Mouse (Mus musculus): ENCODE data around the gene Als2cr12. TPM values are rescaled to one million over a fixed set of nuclear protein-coding genes. Genes with fewer than 3 reads are reported as not detected.
"Not testable (repeated sequence)": the region's sequence is repeated elsewhere in the genome, so short reads cannot be mapped to it uniquely, and the experiment has no call there.

Als2cr12 gene
- polyA plus RNA-seq (2014; fragmentation: Nextera tagmentation; extraction: Ambion mirVana) = not detected in 2 replicates

- not testable (repeated sequence) for H3K9me3 ChIP-seq (ENCODE audit: control insufficient read depth, low read length); H3K4me1 ChIP-seq (replicated peaks; ENCODE audit: control insufficient read depth, insufficient read depth, low read length); H3K9ac ChIP-seq; DNase-seq (ENCODE audit: low spot score); H3K36me3 ChIP-seq (replicated peaks; ENCODE audit: control insufficient read depth, insufficient read depth); H3K4me2 ChIP-seq (replicated peaks); H3K4me3 ChIP-seq (replicated peaks; ENCODE audit: low read length); H3K27ac ChIP-seq; ATAC-seq (ENCODE audit: low FRiP score); H3K27me3 ChIP-seq (ENCODE audit: control insufficient read depth, insufficient read depth, low read length)
- WGBS = 84% methylated on average over 4 of the region's 4 CpGs
These were observed at the start of gene Als2cr12 for GRCm38 (mm10) chr1:58695810-58696209. Gene Als2cr12, minus strand, starts transcription at chr1:58695989.

- WGBS = 93% methylated on average over 7 of the region's 7 CpGs
- H3K9ac ChIP-seq = no peak overlapping the region
- H3K36me3 ChIP-seq (replicated peaks; ENCODE audit: control insufficient read depth, insufficient read depth) = peaks cover 7% of the 10 kb centered on the region; the same call in 1 of the 2 replicates
- H3K4me1 ChIP-seq (replicated peaks; ENCODE audit: control insufficient read depth, insufficient read depth, low read length) = no peaks in the 10 kb centered on the region
- H3K27ac ChIP-seq = no peak overlapping the region
- no peaks in the 10 kb centered on the region for H3K9me3 ChIP-seq (ENCODE audit: control insufficient read depth, low read length)
- ATAC-seq (ENCODE audit: low FRiP score) = no peak
- peak; percentile 5 for DNase-seq (ENCODE audit: low spot score)
- no peaks in the 10 kb centered on the region for H3K27me3 ChIP-seq (ENCODE audit: control insufficient read depth, insufficient read depth, low read length)
- H3K4me3 ChIP-seq (replicated peaks; ENCODE audit: low read length) = no peak overlapping the region
- no peak overlapping the region for H3K4me2 ChIP-seq (replicated peaks)
These were observed 48.9 kb upstream of the Als2cr12 start for GRCm38 (mm10) chr1:58744645-58745044.

GRCm38 (mm10) chr1:58743252-58743651 is 47.5 kb upstream of the Als2cr12 start:
- no peak for ATAC-seq (ENCODE audit: low FRiP score)
- no peaks in the 10 kb centered on the region for H3K4me1 ChIP-seq (replicated peaks; ENCODE audit: control insufficient read depth, insufficient read depth, low read length)
- DNase-seq (ENCODE audit: low spot score) = no peak
- 94% methylated on average over 6 of the region's 6 CpGs for WGBS
- no peaks in the 10 kb centered on the region for H3K9me3 ChIP-seq (ENCODE audit: control insufficient read depth, low read length)
- no peak overlapping the region for H3K4me2 ChIP-seq (replicated peaks)
- no peaks in the 10 kb centered on the region for H3K27me3 ChIP-seq (ENCODE audit: control insufficient read depth, insufficient read depth, low read length)
- no peak overlapping the region for H3K4me3 ChIP-seq (replicated peaks; ENCODE audit: low read length)
- no peak overlapping the region for H3K27ac ChIP-seq
- H3K36me3 ChIP-seq (replicated peaks; ENCODE audit: control insufficient read depth, insufficient read depth) = peaks cover 7% of the 10 kb centered on the region; the same call in 1 of the 2 replicates
- no peak overlapping the region for H3K9ac ChIP-seq

- ATAC-seq (ENCODE audit: low FRiP score) = no peak
- Histone ChIP-seq H3K27me3 (ENCODE audit: control insufficient read depth, insufficient read depth, low read length) (no peaks in the 10 kb centered on the region), H3K4me3 (replicated peaks; ENCODE audit: low read length) (no peak overlapping the region), H3K27ac (no peak overlapping the region), H3K4me1 (replicated peaks; ENCODE audit: control insufficient read depth, insufficient read depth, low read length) (no peaks in the 10 kb centered on the region), H3K9ac (no peak overlapping the region), H3K36me3 (replicated peaks; ENCODE audit: control insufficient read depth, insufficient read depth) (peaks cover 7% of the 10 kb centered on the region; the same call in 1 of the 2 replicates), H3K9me3 (ENCODE audit: control insufficient read depth, low read length) (no peaks in the 10 kb centered on the region), H3K4me2 (replicated peaks) (no peak overlapping the region)
- WGBS = 90% methylated on average over 5 of the region's 5 CpGs
- DNase-seq (ENCODE audit: low spot score) = no peak
These were observed 46.8 kb upstream of the Als2cr12 start for GRCm38 (mm10) chr1:58742571-58743021.

DNA sequence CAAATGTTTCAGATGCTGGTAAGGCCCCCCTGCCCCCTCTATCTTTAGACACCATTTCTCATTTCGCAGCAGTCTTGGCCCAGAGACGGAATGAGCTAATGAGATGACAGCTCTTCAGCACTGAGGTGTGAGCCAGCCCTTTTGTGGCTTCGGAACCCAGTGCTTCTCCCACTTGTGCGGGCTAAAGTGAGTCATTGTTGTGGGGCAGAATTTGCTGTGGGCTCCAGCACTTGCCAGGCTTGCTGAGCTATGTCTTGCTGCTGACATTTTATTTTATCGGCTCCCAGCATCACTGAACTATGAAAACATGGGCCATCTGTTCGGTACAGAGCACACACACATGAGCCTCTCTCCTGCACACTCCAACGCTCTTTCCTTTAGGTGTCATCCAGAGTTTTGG is 43.7 kb upstream of the Als2cr12 start:
- Histone ChIP-seq H3K4me2 (replicated peaks) (no peak overlapping the region), H3K27me3 (ENCODE audit: control insufficient read depth, insufficient read depth, low read length) (no peaks in the 10 kb centered on the region), H3K4me1 (replicated peaks; ENCODE audit: control insufficient read depth, insufficient read depth, low read length) (no peaks in the 10 kb centered on the region), H3K9me3 (ENCODE audit: control insufficient read depth, low read length) (no peaks in the 10 kb centered on the region), H3K9ac (no peak overlapping the region), H3K27ac (no peak overlapping the region), H3K4me3 (replicated peaks; ENCODE audit: low read length) (no peak overlapping the region), H3K36me3 (replicated peaks; ENCODE audit: control insufficient read depth, insufficient read depth) (peaks cover 13% of the 10 kb centered on the region)
- WGBS = 94% methylated on average over 7 of the region's 7 CpGs
- DNase-seq (ENCODE audit: low spot score) (no peak), ATAC-seq (ENCODE audit: low FRiP score) (no peak)

- ATAC-seq (ENCODE audit: low FRiP score) = no peak
These were observed 41.2 kb upstream of the Als2cr12 start for GRCm38 (mm10) chr1:58736968-58737367.

DNA sequence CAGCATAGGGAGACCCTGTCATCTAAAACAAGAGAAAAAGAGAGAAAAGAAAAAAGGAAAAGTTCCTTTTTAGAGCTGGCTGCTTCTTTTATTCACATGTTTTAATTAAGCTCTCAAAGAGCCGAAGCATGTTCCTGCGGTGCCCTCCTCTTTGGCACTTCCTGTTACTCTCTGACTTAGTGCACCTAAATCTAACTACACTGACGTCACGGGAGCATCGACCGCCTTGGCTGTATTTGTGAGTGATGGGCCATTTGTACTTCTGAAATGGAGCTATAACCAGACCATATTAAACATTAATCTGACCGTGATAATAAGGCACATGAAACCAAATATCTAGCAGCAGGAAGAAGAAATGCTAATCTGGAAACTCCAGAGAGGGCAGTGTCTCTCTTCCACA is 40.2 kb upstream of the Als2cr12 start:
- Histone ChIP-seq H3K27me3 (ENCODE audit: control insufficient read depth, insufficient read depth, low read length) (no peaks in the 10 kb centered on the region), H3K4me3 (replicated peaks; ENCODE audit: low read length) (no peak overlapping the region), H3K9ac (no peak overlapping the region), H3K9me3 (ENCODE audit: control insufficient read depth, low read length) (no peaks in the 10 kb centered on the region), H3K27ac (no peak overlapping the region), H3K4me1 (replicated peaks; ENCODE audit: control insufficient read depth, insufficient read depth, low read length) (no peaks in the 10 kb centered on the region), H3K4me2 (replicated peaks) (no peak overlapping the region), H3K36me3 (replicated peaks; ENCODE audit: control insufficient read depth, insufficient read depth) (peaks cover 6% of the 10 kb centered on the region)
- DNase-seq (ENCODE audit: low spot score) = no peak
- ATAC-seq (ENCODE audit: low FRiP score) = no peak
- WGBS = 95% methylated on average over 7 of the region's 7 CpGs

More at GRCm38 (mm10) chr1:58736968-58737367, 41.2 kb upstream of the Als2cr12 start:
- no peak overlapping the region for H3K4me3 ChIP-seq (replicated peaks; ENCODE audit: low read length)
- H3K9me3 ChIP-seq (ENCODE audit: control insufficient read depth, low read length) = no peaks in the 10 kb centered on the region
- no peak overlapping the region for H3K27ac ChIP-seq
- no peaks in the 10 kb centered on the region for H3K27me3 ChIP-seq (ENCODE audit: control insufficient read depth, insufficient read depth, low read length)
- H3K9ac ChIP-seq = no peak overlapping the region
- no peak overlapping the region for H3K4me2 ChIP-seq (replicated peaks)
- WGBS = 95% methylated on average over 22 of the region's 22 CpGs
- no peak for DNase-seq (ENCODE audit: low spot score)
- H3K36me3 ChIP-seq (replicated peaks; ENCODE audit: control insufficient read depth, insufficient read depth) = peaks cover 13% of the 10 kb centered on the region
- H3K4me1 ChIP-seq (replicated peaks; ENCODE audit: control insufficient read depth, insufficient read depth, low read length) = no peaks in the 10 kb centered on the region

GRCm38 (mm10) chr1:58734043-58734920 is 38.5 kb upstream of the Als2cr12 start:
- H3K36me3 ChIP-seq (replicated peaks; ENCODE audit: control insufficient read depth, insufficient read depth) = peaks cover 6% of the 10 kb centered on the region
- no peak overlapping the region for H3K9ac ChIP-seq
- no peaks in the 10 kb centered on the region for H3K9me3 ChIP-seq (ENCODE audit: control insufficient read depth, low read length)
- no peaks in the 10 kb centered on the region for H3K4me1 ChIP-seq (replicated peaks; ENCODE audit: control insufficient read depth, insufficient read depth, low read length)
- H3K4me2 ChIP-seq (replicated peaks) = no peak overlapping the region
- no peak for DNase-seq (ENCODE audit: low spot score)
- H3K27ac ChIP-seq = no peak overlapping the region
- no peaks in the 10 kb centered on the region for H3K27me3 ChIP-seq (ENCODE audit: control insufficient read depth, insufficient read depth, low read length)
- no peak for ATAC-seq (ENCODE audit: low FRiP score)
- WGBS = 95% methylated on average over 11 of the region's 11 CpGs
- H3K4me3 ChIP-seq (replicated peaks; ENCODE audit: low read length) = no peak overlapping the region

- Histone ChIP-seq H3K27me3 (ENCODE audit: control insufficient read depth, insufficient read depth, low read length) (no peaks in the 10 kb centered on the region), H3K9me3 (ENCODE audit: control insufficient read depth, low read length) (no peaks in the 10 kb centered on the region), H3K36me3 (replicated peaks; ENCODE audit: control insufficient read depth, insufficient read depth) (peaks cover 6% of the 10 kb centered on the region), H3K4me3 (replicated peaks; ENCODE audit: low read length) (no peak overlapping the region), H3K4me1 (replicated peaks; ENCODE audit: control insufficient read depth, insufficient read depth, low read length) (no peaks in the 10 kb centered on the region), H3K9ac (no peak overlapping the region), H3K27ac (no peak overlapping the region), H3K4me2 (replicated peaks) (no peak overlapping the region)
- ATAC-seq (ENCODE audit: low FRiP score) = no peak
- 95% methylated on average over 2 of the region's 2 CpGs for WGBS
- DNase-seq (ENCODE audit: low spot score) = no peak
These were observed 37.8 kb upstream of the Als2cr12 start for GRCm38 (mm10) chr1:58733636-58734035.

Measured in hindbrain, embryonic 14.5 days (tissue).